Mouse (Mus musculus) CD4-positive, CD25-positive, alpha-beta regulatory T cell (primary cell): ENCODE results near the gene Perp. TPM values are rescaled to one million over a fixed set of nuclear protein-coding genes. Genes with fewer than 3 reads are reported as not detected.

Source experiments
- polyA plus RNA-seq: library from polyadenylated mRNA; unstranded; fragments of 100-300 nt; shearing (Covaris generic); gene quantifications from one replicate; pipeline ENCODE4 v1.2.1, GENCODE M21; 2017

Gene Perp
- 0.48 TPM for polyA plus RNA-seq

DNA sequence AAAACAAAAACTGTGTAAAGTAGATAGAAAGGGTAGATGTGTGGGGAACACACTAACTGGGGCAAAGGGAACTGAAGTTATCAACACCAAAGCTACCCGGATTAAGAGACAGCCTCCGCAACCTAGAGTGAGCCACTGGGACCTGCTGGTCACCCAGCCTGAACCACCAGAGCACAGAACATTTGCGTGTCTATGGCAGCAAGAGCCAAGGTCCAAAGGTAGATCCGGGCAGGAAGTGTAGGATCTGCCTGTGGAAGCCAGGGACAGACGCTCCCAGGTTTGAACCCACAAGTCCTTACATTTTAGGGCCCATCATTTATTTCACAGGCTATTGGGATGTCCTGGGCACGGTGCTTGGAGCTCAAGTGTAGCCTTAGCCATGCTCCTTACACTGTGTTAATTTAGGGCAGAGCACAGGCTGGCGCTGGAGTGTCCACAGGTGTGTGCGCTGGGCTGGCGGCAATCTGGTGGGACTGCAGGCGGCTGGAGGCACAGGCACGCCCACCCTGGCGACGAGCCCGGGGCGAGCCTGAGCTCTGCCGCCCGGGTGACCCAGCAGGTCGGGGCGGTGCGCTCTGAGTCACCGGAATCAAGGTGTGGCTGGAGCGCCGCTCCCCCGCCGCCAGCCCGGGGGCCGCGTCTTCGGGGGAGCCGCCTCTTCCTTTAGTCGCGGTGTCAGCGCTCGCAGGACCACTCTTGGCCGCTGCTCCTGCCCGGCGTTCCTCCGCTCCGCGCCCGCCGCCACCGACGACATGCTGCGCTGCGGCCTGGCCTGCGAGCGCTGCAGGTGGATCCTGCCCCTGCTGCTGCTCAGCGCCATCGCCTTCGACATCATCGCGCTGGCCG, at the start of gene Perp:
TSS of gene Perp (plus strand) at position 580 of the 846 bp plus-strand sequence.

Other genes starting within 250 kb of the Perp start
- 0.32 TPM for gene Arfgef3, start 101.1 kb upstream of the Perp start, polyA plus RNA-seq
- not detected for gene Gm4922, start 58.2 kb upstream of the Perp start, polyA plus RNA-seq
- gene Tnfaip3, start 170.6 kb downstream of the Perp start, polyA plus RNA-seq, result 62.5 TPM